Mouse (Mus musculus) intestine, postnatal 0 days (tissue): ENCODE results near the gene Cacna1a. TPM values are rescaled to one million over a fixed set of nuclear protein-coding genes. Genes with fewer than 3 reads are reported as not detected.

Source experiments
- ATAC-seq: fragments of 200-750 bp; cut with Nextera tagmentation; 2 replicates; pipeline ENCODE4 v1.8.0; 2017; ENCODE audit warnings: mild to moderate bottlenecking, moderate TSS enrichment, moderate library complexity
- H3K27ac ChIP-seq: fragments of 300-500 bp; sonication (generic); 2 replicates; pipeline ENCODE4 v1.5.1; 2014; ENCODE audit warnings: mild to moderate bottlenecking, low read depth, low read length, moderate library complexity
- H3K27me3 ChIP-seq: fragments of 300-500 bp; sonication (generic); replicated peaks from 2 replicates; pipeline ENCODE4 v1.6.1; 2014; ENCODE audit warnings: low read length, mixed read lengths; ENCODE audit not compliant: control insufficient read depth, insufficient read depth
- H3K36me3 ChIP-seq: fragments of 300-500 bp; sonication (generic); 2 replicates; pipeline ENCODE4 v1.6.1; 2014; ENCODE audit warnings: mild to moderate bottlenecking, moderate library complexity; ENCODE audit not compliant: control insufficient read depth, insufficient read depth
- H3K4me1 ChIP-seq: fragments of 300-500 bp; sonication (generic); replicated peaks from 2 replicates; pipeline ENCODE4 v1.6.1; 2014; ENCODE audit warnings: antibody characterized with exemption, low read length, mixed read lengths; ENCODE audit not compliant: control insufficient read depth, insufficient read depth
- H3K4me2 ChIP-seq: fragments of 300-500 bp; sonication (generic); replicated peaks from 2 replicates; pipeline ENCODE4 v1.6.1; 2014; ENCODE audit warnings: low read depth, mild to moderate bottlenecking, moderate library complexity
- H3K4me3 ChIP-seq: fragments of 300-500 bp; sonication (generic); 2 replicates; pipeline ENCODE4 v1.5.1; 2014; ENCODE audit warnings: low read depth, low read length
- H3K9ac ChIP-seq: fragments of 300-500 bp; sonication (generic); 2 replicates; pipeline ENCODE4 v1.6.1; 2014; ENCODE audit warnings: mild to moderate bottlenecking, low read depth, low read length
- H3K9me3 ChIP-seq: fragments of 300-500 bp; sonication (generic); 2 replicates; pipeline ENCODE4 v1.6.1; 2016; ENCODE audit warnings: mixed run types; ENCODE audit not compliant: control insufficient read depth
- CTCF ChIP-seq: sonication (generic); IDR thresholded peaks from 2 replicates; pipeline ENCODE4 v1.5.1; 2016; ENCODE audit warnings: low read depth, mild to moderate bottlenecking, control low read depth, antibody characterized with exemption, moderate library complexity
- WGBS: fragments of 180-500 bp; shearing (Covaris S2); extraction: QIAGEN DNeasy Blood & Tissue Kit; methylation state at CpG from one replicate; pipeline ENCODE4 v1.1.7; 2014; 5-methylcytosine and 5-hydroxymethylcytosine counted together
- polyA plus RNA-seq: library from polyadenylated mRNA; unstranded; fragments of >200 nt; fragmentation: Nextera tagmentation; extraction: Ambion mirVana; gene quantifications from 2 replicates; pipeline ENCODE4 v1.2.1, GENCODE M21; 2015

Gene Cacna1a
- polyA plus RNA-seq, 1 experiment from 2014 or later, result 2.4 TPM

- no peaks in the 10 kb centered on the region for H3K36me3 ChIP-seq
- no peaks in the 10 kb centered on the region for H3K9me3 ChIP-seq
- no peak for ATAC-seq
- no peak for TF ChIP-seq CTCF
- H3K4me3 ChIP-seq, result no peak overlapping the region
- no peak overlapping the region for H3K9ac ChIP-seq
- H3K4me1 ChIP-seq, result no peaks in the 10 kb centered on the region
- 27% methylated on average over 5 of the region's 5 CpGs for WGBS
- H3K4me2 ChIP-seq, result no peak overlapping the region
- no peak overlapping the region for H3K27ac ChIP-seq
- no peaks in the 10 kb centered on the region for H3K27me3 ChIP-seq
These were observed 41.3 kb downstream of the Cacna1a start for GRCm38 (mm10) chr8:84429492-84429891.

- no peak for ATAC-seq
- 70% methylated on average over 10 of the region's 10 CpGs for WGBS
- no peak overlapping the region for H3K4me2 ChIP-seq
- no peak overlapping the region for H3K4me3 ChIP-seq
- H3K27me3 ChIP-seq, result no peaks in the 10 kb centered on the region
- H3K4me1 ChIP-seq, result no peaks in the 10 kb centered on the region
- no peak overlapping the region for H3K27ac ChIP-seq
- H3K9me3 ChIP-seq, result no peaks in the 10 kb centered on the region
- no peak for TF ChIP-seq CTCF
- H3K9ac ChIP-seq, result no peak overlapping the region
- no peaks in the 10 kb centered on the region for H3K36me3 ChIP-seq
These were observed 47.1 kb downstream of the Cacna1a start for GRCm38 (mm10) chr8:84435370-84435769.

- Histone ChIP-seq H3K9me3 (no peaks in the 10 kb centered on the region), H3K4me1 (no peaks in the 10 kb centered on the region), H3K27ac (no peak overlapping the region), H3K4me2 (no peak overlapping the region), H3K9ac (no peak overlapping the region), H3K4me3 (no peak overlapping the region), H3K27me3 (no peaks in the 10 kb centered on the region), H3K36me3 (no peaks in the 10 kb centered on the region)
- no peak for ATAC-seq
- 96% methylated on average over 7 of the region's 7 CpGs for WGBS
- TF ChIP-seq CTCF, result no peak
These were observed 51.6 kb downstream of the Cacna1a start for GRCm38 (mm10) chr8:84439813-84440212.

- H3K9ac ChIP-seq, result no peak overlapping the region
- H3K36me3 ChIP-seq, result no peaks in the 10 kb centered on the region
- ATAC-seq, result no peak
- no peak for TF ChIP-seq CTCF
- H3K4me2 ChIP-seq, result no peak overlapping the region
- H3K4me1 ChIP-seq, result no peaks in the 10 kb centered on the region
- no peaks in the 10 kb centered on the region for H3K27me3 ChIP-seq
- no peak overlapping the region for H3K4me3 ChIP-seq
- no peaks in the 10 kb centered on the region for H3K9me3 ChIP-seq
- no peak overlapping the region for H3K27ac ChIP-seq
- WGBS, result 6% methylated on average over 1 of the region's 1 CpGs
These were observed 53.8 kb downstream of the Cacna1a start for GRCm38 (mm10) chr8:84442043-84442442.

- Histone ChIP-seq H3K36me3 (no peaks in the 10 kb centered on the region), H3K4me2 (no peak overlapping the region), H3K4me1 (no peaks in the 10 kb centered on the region), H3K27me3 (no peaks in the 10 kb centered on the region), H3K9me3 (no peaks in the 10 kb centered on the region), H3K9ac (no peak overlapping the region), H3K4me3 (no peak overlapping the region), H3K27ac (no peak overlapping the region)
- no peak for ATAC-seq
- 78% methylated on average over 9 of the region's 9 CpGs for WGBS
- TF ChIP-seq CTCF, result no peak
These were observed 58.3 kb downstream of the Cacna1a start for GRCm38 (mm10) chr8:84446571-84446991.

GRCm38 (mm10) chr8:84454532-84454931 lies 66.3 kb downstream of the Cacna1a start:
- Histone ChIP-seq H3K4me2 (no peak overlapping the region), H3K4me3 (no peak overlapping the region), H3K27ac (no peak overlapping the region), H3K9ac (no peak overlapping the region), H3K4me1 (no peaks in the 10 kb centered on the region), H3K27me3 (no peaks in the 10 kb centered on the region), H3K9me3 (no peaks in the 10 kb centered on the region), H3K36me3 (no peaks in the 10 kb centered on the region)
- peak; percentile 61 for TF ChIP-seq CTCF
- 32% methylated on average over 6 of the region's 6 CpGs for WGBS
- no peak for ATAC-seq

GRCm38 (mm10) chr8:84458853-84459252 lies 70.6 kb downstream of the Cacna1a start:
- Histone ChIP-seq H3K27ac (no peak overlapping the region), H3K36me3 (no peaks in the 10 kb centered on the region), H3K27me3 (no peaks in the 10 kb centered on the region), H3K9ac (no peak overlapping the region), H3K9me3 (no peaks in the 10 kb centered on the region; the same call in 1 of the 2 replicates), H3K4me3 (no peak overlapping the region), H3K4me2 (no peak overlapping the region), H3K4me1 (no peaks in the 10 kb centered on the region)
- ATAC-seq, result no peak
- no peak for TF ChIP-seq CTCF
- 67% methylated on average over 7 of the region's 7 CpGs for WGBS
